Mouse (Mus musculus): ENCODE data around the gene Kirrel3. TPM values are rescaled to one million over a fixed set of nuclear protein-coding genes. Genes with fewer than 3 reads are reported as not detected.

Kirrel3 gene
- total RNA-seq, 2 experiments from 2014 or later: 43.9 to 50.2 TPM

DNA sequence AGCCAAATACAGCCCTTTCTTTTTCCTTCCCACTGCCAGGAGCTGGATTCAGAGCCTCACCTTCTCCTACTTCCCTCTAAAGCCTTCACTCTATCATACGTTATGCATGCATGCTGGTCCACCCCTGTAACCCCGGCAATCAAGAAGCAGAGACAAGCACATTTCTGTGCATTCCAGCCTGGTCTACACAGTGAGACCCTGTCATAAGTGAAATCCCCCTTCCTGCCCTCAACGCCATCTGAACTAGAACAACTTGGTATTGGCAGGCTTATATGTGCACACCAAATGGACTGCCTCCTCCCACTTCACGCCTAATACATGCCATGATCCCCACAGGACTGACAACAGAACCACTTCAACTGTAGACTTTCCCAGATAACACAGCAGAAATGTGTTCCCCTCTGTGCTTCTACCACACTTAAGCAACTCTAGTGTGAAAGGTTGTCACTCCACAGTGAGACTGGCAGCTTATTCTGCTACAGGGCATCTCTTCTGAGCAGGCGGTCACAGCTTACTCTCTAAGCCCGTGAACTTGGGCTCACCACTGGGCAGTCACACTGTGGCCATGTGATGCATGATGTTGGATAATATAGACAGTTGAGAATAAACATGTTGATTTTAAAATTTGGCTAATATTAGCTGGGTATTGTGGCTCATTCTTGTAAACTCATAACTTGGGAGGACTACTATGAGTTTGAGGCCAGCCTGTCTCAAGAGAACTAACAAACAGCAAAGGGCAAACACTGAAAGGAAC lies 565.2 kb downstream of the Kirrel3 start:
- no peak for DNase-seq (ENCODE audit: low spot score in 2 of 2)

DNA sequence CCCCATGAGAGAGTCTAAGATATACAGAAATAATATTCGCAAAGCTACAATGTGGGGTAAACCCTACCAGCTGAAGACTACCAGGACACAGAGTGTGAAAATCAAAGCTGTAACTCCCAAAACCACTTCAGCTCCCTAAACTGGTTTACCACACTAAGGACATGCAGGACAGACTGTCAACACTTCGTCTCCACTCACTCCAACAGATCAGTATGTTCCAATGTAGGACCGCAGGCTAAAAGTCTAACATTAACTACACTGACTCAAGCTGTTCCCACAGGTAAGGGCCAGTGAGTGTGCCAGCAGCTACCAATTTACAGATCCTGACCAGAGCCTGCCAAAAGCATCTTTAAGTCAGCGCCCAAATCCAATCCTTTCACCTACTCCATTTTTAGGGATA lies 566.0 kb downstream of the Kirrel3 start:
- DNase-seq (ENCODE audit: low spot score in 2 of 2): no peak

DNA sequence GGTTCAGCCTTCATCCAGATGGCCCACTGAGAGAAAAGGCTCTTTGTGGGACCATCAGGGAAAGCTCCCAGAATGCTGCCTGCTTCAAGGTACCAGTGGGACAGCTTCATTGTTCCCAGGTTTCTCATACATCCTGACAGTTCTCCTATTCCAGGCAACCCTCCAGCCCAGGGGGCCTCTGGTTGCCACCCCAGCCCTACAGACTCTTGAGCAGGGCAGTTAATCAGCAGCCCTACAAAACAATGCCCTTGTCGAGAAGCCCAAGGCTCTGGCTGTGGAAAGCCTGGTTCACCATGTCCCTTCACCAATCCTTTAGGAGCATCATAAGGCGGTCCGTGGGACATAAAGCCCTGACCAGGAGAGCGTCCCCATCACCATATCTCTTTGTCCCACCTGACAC lies 567.0 kb downstream of the Kirrel3 start:
- DNase-seq (ENCODE audit: low spot score in 2 of 2): no peak

GRCm38 (mm10) chr9:35053081-35053480 lies 567.4 kb downstream of the Kirrel3 start:
- DNase-seq (ENCODE audit: low spot score in 2 of 2): no peak

DNA sequence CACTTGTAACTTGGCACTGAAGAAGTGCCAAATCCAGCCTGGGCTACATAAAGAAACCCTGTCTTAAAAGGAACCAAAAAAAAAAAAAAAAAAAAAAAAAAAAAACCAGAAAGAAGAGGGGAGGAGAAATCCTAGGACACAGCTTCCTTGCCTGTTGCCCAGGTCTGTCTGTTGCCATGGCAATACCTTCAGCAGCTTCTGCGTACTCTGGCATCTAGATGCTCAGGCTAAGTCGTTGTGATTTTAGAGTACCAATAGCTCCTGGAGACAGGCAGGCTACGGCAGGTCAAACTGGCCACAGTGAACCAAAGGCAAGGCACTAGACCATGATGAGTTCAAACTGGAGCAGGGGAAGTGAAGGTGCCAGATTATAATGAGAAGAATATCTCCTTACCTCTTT lies 568.0 kb downstream of the Kirrel3 start:
- DNase-seq (ENCODE audit: low spot score in 2 of 2): no peak

- DNase-seq (ENCODE audit: low spot score in 2 of 2): no peak
Measured at GRCm38 (mm10) chr9:35055528-35056330, 570.0 kb downstream of the Kirrel3 start.

DNA sequence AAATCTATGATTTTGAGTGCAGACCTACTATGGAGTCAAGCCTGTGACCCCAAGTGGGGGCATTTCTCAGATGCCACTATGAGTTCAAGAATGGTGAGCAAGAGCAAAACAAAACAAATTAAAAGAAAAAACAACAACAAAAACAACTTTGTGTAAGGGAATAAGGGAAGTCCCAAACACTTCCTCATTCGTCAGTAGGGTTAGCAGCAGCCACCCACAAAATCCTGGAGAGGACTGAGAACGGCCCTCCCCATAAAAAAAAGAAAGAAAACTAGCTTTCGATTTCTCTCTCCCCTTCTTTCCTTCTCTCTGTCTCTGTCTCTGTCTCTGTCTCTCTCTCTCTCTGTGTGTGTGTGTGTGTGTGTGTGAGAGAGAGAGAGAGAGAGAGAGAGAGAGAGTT lies 570.9 kb downstream of the Kirrel3 start:
- no peak for DNase-seq (ENCODE audit: low spot score in 2 of 2)

GRCm38 (mm10) chr9:35057631-35058030 lies 571.9 kb downstream of the Kirrel3 start:
- no peak for DNase-seq (ENCODE audit: low spot score in 2 of 2)

GRCm38 (mm10) chr9:35058186-35058585 lies 572.5 kb downstream of the Kirrel3 start:
- no peak for DNase-seq (ENCODE audit: low spot score in 2 of 2)

DNA sequence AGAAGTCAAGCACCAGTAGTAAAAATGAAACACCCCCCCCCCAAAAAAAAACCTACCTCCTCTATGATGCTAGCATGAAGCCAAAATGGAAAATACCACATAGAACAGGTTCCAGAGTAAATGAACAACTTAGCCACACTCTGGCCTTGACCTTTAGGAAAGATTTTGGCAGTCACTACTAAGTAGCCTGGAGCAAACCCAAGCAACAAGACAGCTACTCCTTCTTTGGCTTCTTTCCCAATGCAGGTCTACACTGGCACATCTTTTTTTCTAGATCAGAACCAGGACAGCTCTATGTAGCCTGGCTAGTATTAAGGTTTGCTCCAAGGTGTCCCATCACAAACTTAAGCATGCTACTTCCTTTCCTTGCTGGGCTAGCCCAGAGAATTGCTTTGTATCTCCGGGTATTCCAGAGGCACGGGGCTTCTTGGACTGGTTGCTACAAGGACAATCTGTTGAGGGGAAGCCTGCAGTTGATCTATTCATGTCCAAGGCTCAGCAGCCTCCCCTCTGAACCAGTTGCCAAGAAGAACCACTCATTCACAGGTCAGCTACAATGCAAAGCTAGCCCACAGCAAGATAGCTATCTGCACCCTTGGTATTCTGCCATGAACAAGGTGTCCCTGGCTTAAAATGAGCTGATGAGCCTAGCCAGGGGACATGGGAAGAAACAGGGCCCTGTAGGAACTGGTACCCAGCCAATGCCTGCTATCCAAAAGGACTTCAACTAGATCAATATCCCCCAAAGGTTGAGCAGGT lies 573.1 kb downstream of the Kirrel3 start:
- no peak for DNase-seq (ENCODE audit: low spot score in 2 of 2)

DNA sequence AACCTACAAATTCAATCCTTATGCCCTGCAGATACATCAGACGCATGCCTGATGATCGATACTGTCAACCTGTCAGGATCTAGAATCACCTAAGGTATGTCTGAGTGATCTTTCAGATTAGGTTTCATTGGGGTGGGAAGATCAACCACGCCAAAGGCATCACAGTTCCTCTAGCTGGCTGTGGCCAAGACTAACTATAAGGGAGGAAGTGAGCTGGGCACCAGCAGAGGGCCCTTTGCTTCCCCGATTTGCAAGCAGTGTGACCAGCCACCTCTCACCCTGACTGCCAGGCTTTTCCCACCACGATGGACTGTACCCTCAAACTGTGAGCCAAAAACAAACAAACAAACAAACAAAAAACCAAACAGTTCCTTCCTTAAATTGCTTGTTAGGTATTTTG lies 574.2 kb downstream of the Kirrel3 start:
- DNase-seq (ENCODE audit: low spot score in 2 of 2): no peak

DNA sequence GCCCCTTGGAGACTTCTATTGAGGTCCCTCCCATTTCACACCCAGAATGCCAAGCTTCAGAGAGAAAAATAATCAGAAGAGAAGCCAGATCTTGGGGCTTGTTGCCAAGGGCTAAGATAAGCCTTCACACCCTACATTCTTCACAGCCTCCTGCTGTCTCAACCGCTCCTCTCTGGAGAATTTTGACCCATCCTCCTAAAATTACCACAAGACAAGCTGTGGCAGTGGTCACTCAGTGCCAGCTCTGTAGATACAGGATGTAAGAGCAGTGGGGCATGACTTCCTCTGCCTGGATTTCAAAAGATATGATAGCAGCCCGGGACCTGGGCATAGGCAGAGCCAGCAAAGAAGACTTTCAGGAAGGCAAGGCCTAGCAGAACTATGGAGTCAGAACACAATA lies 575.8 kb downstream of the Kirrel3 start:
- no peak for DNase-seq (ENCODE audit: low spot score in 2 of 2)

Data from layer of hippocampus, postnatal 14 days (tissue).